Mouse (Mus musculus): Measurements from ENCODE around the gene Ccdc73. TPM values are rescaled to one million over a fixed set of nuclear protein-coding genes. Genes with fewer than 3 reads are reported as not detected.

Ccdc73 gene
- polyA plus RNA-seq, 1 experiment, result 27.0 TPM

DNA sequence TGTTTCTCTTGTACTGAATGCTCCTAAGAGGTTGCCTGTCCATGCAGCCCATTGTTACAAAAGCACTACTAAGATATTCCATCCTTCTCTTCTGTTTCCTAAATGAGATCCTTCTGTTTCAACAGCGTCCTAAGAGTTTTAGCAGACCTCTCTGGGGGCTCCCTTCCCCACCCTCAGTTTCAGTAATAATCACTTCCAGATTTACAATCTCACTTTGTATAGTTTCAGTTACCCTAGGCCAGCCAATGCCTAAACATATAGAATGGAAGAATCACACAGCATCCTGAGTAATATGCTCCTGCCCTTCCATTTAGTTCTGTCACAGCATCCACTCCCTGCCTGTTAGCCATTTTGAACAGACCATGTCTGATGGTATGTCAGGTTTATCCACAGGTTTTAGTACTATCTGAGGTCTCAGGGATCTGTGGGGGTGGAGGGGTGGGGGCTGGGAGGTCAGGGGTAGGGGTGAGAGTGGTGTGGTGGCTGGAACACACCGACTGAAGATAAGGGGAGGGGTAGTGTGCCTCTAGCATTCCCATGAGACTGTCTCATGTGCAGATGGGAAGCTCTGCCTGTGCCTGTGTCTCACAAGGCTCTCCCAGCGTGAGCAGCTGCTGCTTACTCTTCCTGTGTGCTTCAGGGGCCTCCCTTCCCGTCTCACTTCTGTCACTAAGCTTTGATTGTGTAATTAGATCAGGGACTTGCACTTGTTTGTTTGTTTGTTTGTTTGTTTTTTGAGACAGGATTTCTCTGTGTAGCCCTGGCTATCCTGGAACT, 20.8 kb upstream of the Ccdc73 start:
- H3K36me3 ChIP-seq (ENCODE audit: control insufficient read depth, insufficient read depth, low read length), result no peaks in the 10 kb centered on the region
- H3K27me3 ChIP-seq (ENCODE audit: control insufficient read depth, insufficient read depth, low read length), result no peaks in the 10 kb centered on the region; the same call in 1 of the 2 replicates
- no peak overlapping the region for H3K27ac ChIP-seq (ENCODE audit: control insufficient read depth, insufficient read depth, low read depth, low read length)
- no peak overlapping the region for H3K4me3 ChIP-seq (ENCODE audit: control insufficient read depth, low read depth, low read length)
- no peak for TF ChIP-seq POLR2A (IDR thresholded peaks at IDR 0.05; ENCODE audit: control insufficient read depth, low read depth, low read length)
- TF ChIP-seq CTCF (IDR thresholded peaks at IDR 0.05; ENCODE audit: control insufficient read depth, insufficient read depth, insufficient replicate concordance, low read depth, low read length), result no peak
- H3K4me1 ChIP-seq (ENCODE audit: control insufficient read depth, insufficient read depth, low read length), result peaks cover 6% of the 10 kb centered on the region

DNA sequence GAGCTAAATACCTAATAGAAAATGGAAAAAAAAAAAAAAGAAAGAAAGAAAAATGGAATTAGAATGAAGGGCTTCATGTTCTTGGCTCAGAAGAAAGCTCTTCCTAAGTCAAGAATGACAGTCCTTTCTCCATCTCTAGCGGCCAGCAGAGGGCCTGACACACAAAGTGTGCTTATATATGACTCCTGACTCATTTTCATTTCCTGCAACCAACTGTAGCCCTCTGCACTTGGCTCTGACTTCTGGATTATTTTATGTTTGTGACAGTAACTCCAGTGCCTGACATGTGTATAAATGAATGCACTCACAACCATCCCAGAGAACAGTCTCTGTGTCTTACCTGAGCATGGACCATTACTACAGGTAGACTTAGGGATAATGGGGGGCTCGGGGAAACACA, 20.0 kb upstream of the Ccdc73 start:
- Histone ChIP-seq H3K4me3 (ENCODE audit: control insufficient read depth, low read depth, low read length) (no peak overlapping the region), H3K4me1 (ENCODE audit: control insufficient read depth, insufficient read depth, low read length) (peaks cover 6% of the 10 kb centered on the region), H3K36me3 (ENCODE audit: control insufficient read depth, insufficient read depth, low read length) (no peaks in the 10 kb centered on the region), H3K27ac (ENCODE audit: control insufficient read depth, insufficient read depth, low read depth, low read length) (no peak overlapping the region), H3K27me3 (ENCODE audit: control insufficient read depth, insufficient read depth, low read length) (no peaks in the 10 kb centered on the region; the same call in 1 of the 2 replicates)
- TF ChIP-seq POLR2A (IDR thresholded peaks at IDR 0.05; ENCODE audit: control insufficient read depth, low read depth, low read length) (no peak), CTCF (IDR thresholded peaks at IDR 0.05; ENCODE audit: control insufficient read depth, insufficient read depth, insufficient replicate concordance, low read depth, low read length) (no peak)

DNA sequence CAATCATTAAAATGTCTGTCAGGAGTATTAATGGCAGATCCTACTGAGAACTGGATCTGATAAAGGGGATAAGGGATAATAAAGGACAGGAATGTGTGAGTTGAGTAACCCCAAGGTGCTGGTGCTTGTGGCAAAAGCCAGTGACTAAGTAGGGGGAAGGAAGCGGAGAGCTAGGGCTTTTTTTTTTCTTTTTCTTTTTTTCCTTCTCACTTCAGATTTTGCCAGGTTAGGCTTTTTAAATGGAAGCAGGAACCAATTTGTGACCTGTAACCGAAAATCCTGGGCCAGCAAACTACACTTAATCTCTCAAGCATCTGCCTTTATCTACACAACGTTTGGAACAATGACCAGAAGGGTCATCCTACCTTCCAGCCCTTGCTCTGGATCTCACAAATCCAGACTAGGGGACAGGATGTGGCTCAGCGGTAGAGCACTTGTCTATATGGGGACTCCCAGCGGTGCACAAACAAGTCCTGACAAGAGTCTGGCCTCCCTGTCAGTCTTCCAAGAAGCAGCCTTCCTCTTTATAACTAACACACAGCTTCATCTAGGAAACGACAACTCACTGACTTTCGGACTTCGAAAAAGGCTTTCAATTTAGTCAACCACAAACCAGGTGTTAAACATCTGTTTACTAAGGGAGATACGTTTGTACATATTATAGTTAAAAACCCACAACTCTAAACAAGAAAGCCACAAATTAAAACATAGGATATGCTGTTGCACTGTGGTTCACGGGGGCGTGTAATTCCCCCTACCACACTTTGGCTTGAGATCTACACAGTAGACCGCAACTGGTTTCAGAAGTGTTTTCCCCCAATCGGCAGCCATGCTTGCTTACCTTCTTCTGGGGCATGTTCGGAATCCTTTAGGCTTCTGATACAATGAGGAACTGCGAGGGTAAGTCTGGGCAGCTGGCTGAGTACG, 19.1 kb upstream of the Ccdc73 start:
- Histone ChIP-seq H3K27me3 (ENCODE audit: control insufficient read depth, insufficient read depth, low read length) (no peaks in the 10 kb centered on the region; the same call in 1 of the 2 replicates), H3K36me3 (ENCODE audit: control insufficient read depth, insufficient read depth, low read length) (no peaks in the 10 kb centered on the region), H3K4me1 (ENCODE audit: control insufficient read depth, insufficient read depth, low read length) (peaks cover 6% of the 10 kb centered on the region), H3K4me3 (ENCODE audit: control insufficient read depth, low read depth, low read length) (no peak overlapping the region), H3K27ac (ENCODE audit: control insufficient read depth, insufficient read depth, low read depth, low read length) (no peak overlapping the region)
- TF ChIP-seq POLR2A (IDR thresholded peaks at IDR 0.05; ENCODE audit: control insufficient read depth, low read depth, low read length) (no peak), CTCF (IDR thresholded peaks at IDR 0.05; ENCODE audit: control insufficient read depth, insufficient read depth, insufficient replicate concordance, low read depth, low read length) (no peak)

DNA sequence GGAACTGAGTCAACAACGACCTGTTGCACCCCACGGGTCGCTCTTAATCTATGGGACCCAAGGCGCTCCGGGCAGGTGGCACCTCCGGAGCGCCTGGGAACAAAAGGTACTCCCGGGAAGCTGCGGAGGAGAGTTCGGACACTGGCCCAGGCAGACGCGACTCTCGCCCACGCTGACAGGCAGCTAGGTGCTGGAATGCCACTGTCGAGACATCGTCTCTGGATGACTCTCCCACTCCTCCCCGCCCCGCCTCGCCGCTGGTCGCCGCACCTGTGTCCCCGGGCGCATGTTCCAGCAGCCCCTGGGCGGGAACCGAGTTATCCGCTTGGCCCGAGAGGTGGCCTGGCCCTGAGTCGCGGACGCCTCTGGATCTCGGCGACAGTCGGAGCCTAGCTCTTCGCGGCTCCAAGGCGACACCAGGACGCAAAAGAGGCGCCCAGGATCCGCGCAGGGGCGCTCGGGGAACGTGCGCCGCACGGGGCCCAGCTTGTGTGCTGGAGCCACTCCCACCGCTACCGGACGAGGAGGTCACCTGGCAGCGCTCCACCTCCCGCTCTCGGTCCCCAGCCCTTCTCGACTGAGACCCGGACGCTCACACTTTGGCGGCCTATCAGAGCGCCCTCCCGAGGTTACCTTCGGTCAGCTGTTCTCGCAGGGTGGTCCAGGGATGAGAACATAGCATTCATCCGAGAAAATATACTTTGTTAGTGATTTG, 18.2 kb upstream of the Ccdc73 start, which contains the start of gene Prrg4:
Prrg4 (minus strand) TSS at position 601 of the 715 bp plus-strand sequence.
- no peaks in the 10 kb centered on the region; the same call in 1 of the 2 replicates for H3K27me3 ChIP-seq (ENCODE audit: control insufficient read depth, insufficient read depth, low read length)
- no peak within 1 kb of the TSS for H3K27ac ChIP-seq (ENCODE audit: control insufficient read depth, insufficient read depth, low read depth, low read length)
- peaks cover 6% of the 10 kb centered on the region for H3K4me1 ChIP-seq (ENCODE audit: control insufficient read depth, insufficient read depth, low read length)
- no peaks in the 10 kb centered on the region for H3K36me3 ChIP-seq (ENCODE audit: control insufficient read depth, insufficient read depth, low read length)
- TF ChIP-seq POLR2A (IDR thresholded peaks at IDR 0.05; ENCODE audit: control insufficient read depth, low read depth, low read length) (no peak), CTCF (IDR thresholded peaks at IDR 0.05; ENCODE audit: control insufficient read depth, insufficient read depth, insufficient replicate concordance, low read depth, low read length) (no peak)
- peak within 1 kb of the TSS; percentile 85 for H3K4me3 ChIP-seq (ENCODE audit: control insufficient read depth, low read depth, low read length)

DNA sequence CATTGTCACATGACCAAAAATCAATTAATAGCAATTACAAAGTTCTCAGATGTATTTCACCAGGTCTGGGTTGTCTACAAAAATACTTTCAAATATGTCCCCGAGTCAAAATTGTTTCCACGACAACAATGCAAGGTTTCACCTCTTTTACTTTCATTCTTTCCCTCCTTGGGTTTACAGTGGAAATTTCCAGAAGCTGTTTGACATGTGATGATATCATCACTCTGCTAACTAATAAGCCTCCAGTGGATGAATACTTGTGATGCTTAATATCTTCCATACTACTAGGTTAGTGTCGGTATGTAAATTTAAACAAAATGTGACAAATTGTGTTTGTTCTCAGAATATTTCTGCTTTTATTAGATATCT, 17.6 kb upstream of the Ccdc73 start:
- Histone ChIP-seq H3K4me1 (ENCODE audit: control insufficient read depth, insufficient read depth, low read length) (peaks cover 6% of the 10 kb centered on the region), H3K4me3 (ENCODE audit: control insufficient read depth, low read depth, low read length) (peak overlapping the region; percentile 85), H3K27me3 (ENCODE audit: control insufficient read depth, insufficient read depth, low read length) (no peaks in the 10 kb centered on the region; the same call in 1 of the 2 replicates), H3K36me3 (ENCODE audit: control insufficient read depth, insufficient read depth, low read length) (no peaks in the 10 kb centered on the region), H3K27ac (ENCODE audit: control insufficient read depth, insufficient read depth, low read depth, low read length) (no peak overlapping the region)
- no peak for TF ChIP-seq POLR2A (IDR thresholded peaks at IDR 0.05; ENCODE audit: control insufficient read depth, low read depth, low read length)

DNA sequence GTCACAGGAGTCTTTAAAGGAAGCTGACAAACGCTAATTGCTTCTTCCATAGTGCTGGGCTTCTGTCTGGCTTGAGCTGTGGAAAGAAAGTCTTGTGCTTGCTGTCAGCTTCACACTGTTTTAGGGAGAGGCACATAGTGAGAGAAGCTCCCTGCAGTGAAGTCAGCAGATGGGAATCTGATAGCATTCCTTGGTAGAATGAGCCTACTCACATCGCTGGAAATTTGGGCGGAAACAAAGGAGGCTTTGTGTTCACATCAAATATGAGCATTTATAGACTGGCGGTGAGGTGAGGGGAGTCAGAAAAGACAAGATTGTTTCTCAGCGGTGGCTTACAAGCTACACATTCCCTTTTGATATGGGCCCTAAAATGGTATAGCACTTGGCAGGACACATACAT, 15.9 kb upstream of the Ccdc73 start:
- no peaks in the 10 kb centered on the region for H3K36me3 ChIP-seq (ENCODE audit: control insufficient read depth, insufficient read depth, low read length)
- no peak overlapping the region for H3K27ac ChIP-seq (ENCODE audit: control insufficient read depth, insufficient read depth, low read depth, low read length)
- H3K27me3 ChIP-seq (ENCODE audit: control insufficient read depth, insufficient read depth, low read length), result no peaks in the 10 kb centered on the region; the same call in 1 of the 2 replicates
- H3K4me3 ChIP-seq (ENCODE audit: control insufficient read depth, low read depth, low read length), result no peak overlapping the region
- H3K4me1 ChIP-seq (ENCODE audit: control insufficient read depth, insufficient read depth, low read length), result peaks cover 6% of the 10 kb centered on the region
- TF ChIP-seq POLR2A (IDR thresholded peaks at IDR 0.05; ENCODE audit: control insufficient read depth, low read depth, low read length) (no peak), CTCF (IDR thresholded peaks at IDR 0.05; ENCODE audit: control insufficient read depth, insufficient read depth, insufficient replicate concordance, low read depth, low read length) (no peak)

Measured in testis, adult 2 months (tissue).